Mouse (Mus musculus) adrenal gland, postnatal 10 days (tissue): Measurements from ENCODE around the gene Vhl. TPM values are rescaled to one million over a fixed set of nuclear protein-coding genes. Genes with fewer than 3 reads are reported as not detected.

Source experiments
- DNase-seq: peaks from one replicate; pipeline ENCODE4 v3.0.0; 2021; ENCODE audit warnings: mixed read lengths
- long read RNA-seq, 2 experiments: library from polyadenylated mRNA; stranded (forward); transcript quantifications; one replicate each; pipeline ENCODE4 v2.0.0; 2021
- total RNA-seq, 2 experiments: library from RNA; stranded (reverse); gene quantifications; 2 replicates each; pipeline ENCODE4 v1.2.3; 2021

Vhl gene
- total RNA-seq: 10 to 100 TPM; 24.7 to 26.3 TPM
- long read RNA-seq, experiment 1, transcript Vhl-201 (3 exons, 2,792 nt): major isoform, 16 of 25 reads
- long read RNA-seq, experiment 1, partial matches to known transcripts: 0 of 25 reads
- long read RNA-seq, experiment 1, other reads (novel, unspliced or antisense): 9 of 25 reads
- long read RNA-seq, experiment 2, transcript Vhl-201 (3 exons, 2,792 nt): major isoform, 25 of 27 reads
- long read RNA-seq, experiment 2, partial matches to known transcripts: 0 of 27 reads
- long read RNA-seq, experiment 2, other reads (novel, unspliced or antisense): 2 of 27 reads

DNA sequence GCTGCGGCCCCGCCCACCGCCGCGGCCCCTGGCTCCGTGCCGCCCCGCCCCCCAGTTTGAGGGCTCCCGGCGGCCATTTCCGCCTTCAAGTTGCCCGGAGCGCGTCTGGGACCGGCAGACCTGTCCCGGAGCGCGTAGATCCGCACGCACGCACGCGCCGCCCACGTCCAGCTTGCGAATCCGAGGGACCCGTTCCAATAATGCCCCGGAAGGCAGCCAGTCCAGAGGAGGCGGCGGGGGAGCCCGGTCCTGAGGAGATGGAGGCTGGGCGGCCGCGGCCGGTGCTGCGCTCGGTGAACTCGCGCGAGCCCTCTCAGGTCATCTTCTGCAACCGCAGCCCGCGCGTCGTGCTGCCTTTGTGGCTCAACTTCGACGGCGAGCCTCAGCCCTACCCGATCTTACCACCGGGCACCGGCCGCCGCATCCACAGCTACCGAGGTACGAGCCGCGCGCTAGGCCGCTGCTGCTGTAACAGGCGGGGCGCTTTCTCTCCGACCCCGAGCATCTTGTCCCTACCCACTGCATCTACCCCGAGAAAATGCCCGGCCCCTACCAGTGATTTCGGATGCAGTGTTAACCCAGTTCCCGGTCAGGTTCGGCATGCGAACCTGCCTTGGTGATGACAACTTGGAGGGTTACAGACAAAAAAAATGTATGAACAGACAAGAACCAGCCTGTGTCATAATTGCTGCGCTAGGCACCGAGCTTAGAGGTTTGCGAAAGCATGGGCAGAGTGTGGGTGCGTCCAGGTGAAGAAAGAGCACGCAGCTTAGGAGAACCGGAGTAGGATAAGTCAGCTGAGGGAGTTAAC, at the start of gene Vhl:
Gene Vhl (plus strand): TSS at position 19 of the 811 bp plus-strand sequence.
- peak; percentile 93 for DNase-seq

- no peak for DNase-seq
These were observed 47.7 kb upstream of the Vhl start for GRCm38 (mm10) chr6:113576044-113576443.

DNA sequence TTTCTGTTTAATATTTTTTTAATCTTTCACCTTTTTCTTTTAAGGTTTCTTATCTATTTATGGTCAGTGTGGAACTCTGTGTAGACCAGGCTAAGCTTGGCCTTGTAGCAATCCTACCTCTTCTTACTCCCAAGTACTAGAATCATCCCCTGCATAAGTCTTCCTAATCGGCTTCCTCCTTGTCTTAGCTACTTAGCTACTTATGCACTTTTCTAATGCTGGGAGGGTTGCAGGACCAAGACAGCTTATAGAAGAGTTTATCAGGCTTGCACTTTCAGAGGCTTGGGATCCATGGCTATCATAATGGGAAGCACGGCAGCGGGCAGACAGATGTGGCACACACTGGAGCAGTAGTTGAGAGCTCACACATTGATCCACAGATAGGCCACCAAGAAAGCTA, 44.5 kb upstream of the Vhl start:
- no peak for DNase-seq

DNA sequence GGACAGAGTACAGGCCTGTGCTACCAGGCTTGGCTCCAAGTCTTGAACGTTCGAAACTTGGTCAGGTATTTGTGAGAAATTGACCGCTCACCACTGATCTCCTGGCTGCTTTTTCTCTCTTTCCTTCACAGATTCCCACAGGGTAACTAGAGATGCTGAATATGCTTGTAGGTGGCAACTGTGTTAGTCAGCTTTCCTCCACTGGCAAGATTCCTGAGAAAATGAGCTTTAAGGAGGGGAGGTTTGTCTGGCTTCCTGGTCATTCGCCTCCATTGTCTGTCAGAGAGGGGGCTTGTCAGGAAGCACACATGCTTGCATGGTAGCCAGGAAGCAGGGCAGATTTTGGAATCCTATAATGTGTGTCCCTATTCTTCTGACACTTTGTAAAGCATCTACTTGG, 40.7 kb upstream of the Vhl start:
- DNase-seq: no peak

DNA sequence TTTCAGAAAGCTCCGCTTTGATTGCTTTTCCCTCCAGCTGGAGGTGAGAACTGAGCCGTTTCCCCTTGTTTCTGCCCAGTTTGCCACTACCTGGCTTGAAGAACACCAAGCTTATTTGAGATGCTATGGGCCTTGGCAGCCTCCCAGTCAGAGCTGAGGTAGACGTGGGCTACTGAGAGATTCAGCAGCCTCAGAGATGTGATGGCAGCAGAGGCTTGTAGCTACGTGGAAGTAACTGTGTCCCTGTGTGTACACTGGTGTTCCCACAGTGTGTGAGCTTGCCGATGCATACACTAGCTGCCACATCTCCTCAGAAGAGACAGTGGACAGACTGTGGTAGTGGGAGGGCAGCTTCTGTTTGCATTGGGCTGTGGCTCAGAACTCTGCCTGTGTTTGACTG, 38.7 kb upstream of the Vhl start:
- DNase-seq: no peak

DNA sequence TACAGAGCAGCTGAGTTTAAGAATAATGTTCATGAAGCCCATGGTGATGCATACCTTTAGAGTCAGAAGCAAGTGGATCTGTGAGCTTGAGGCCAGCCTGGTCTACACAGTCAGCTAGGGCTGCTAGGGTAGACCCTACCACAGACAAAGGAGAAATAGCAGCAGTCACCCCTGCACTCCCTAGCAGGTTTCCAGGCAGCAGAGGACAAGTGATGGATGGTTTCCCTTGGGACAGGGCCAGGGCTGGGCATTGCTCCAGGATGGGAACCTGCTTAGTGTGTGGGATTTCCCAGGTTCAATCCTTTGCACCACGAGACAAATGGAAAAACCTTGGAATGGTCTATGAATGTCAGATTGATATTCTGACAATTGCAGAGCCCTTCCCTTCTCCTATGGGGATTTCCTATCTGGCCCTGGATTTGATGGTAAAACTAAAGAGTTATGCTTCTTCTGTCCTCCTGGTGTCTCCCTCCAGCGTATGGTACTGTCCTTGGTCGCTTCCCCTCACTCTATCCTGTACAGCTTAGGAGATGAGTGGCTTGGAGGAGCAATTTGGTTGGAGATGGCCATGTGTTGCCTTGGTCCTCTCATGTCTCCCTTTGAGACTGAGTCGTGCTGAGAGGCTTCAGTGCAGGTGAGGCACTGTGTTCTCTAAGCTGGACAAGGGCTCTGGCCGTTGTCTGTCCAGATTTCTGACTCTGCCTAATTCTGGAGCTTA, 37.1 kb upstream of the Vhl start:
- peak; percentile 80 for DNase-seq

DNA sequence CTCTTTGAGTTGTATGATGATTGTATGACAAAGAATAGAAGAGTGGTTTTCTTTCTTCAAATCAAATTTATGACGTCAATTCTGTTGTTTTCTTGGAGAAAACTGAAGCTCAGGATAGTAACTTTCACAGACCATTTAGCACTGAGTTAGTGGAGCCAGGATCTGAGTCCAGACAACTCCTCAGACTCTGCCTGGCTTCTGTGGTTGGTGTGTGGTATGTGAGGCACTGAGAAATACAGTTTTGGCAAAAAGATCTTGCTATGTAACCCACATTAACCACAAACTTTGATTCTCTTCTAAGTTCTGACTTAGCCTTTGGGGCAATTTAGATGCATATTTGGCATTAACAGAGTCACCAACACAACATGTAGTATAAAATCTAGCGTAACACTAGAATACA, 31.1 kb upstream of the Vhl start:
- DNase-seq: no peak

DNA sequence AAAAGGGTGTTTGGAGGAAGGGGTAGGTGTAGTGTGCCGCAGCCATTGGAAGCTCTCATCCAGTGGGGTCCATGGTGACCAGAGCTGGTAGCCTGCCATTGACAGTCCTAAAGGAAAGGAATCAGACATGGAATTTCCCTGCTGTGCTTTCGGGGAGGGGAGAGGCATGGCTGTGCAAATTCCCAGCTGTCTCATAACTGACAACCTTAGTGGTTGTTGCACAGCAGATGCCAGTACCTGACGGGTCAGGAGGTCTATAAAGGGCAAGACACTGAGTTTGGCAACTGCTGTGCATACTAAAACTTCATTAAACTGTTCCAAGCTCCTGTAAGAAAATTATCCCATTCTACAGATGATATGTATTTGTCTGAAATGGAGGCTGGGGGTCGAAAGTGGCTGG, 25.8 kb upstream of the Vhl start:
- DNase-seq: no peak

GRCm38 (mm10) chr6:113599833-113600232, 23.9 kb upstream of the Vhl start:
- DNase-seq: peak; percentile 82

GRCm38 (mm10) chr6:113600543-113601139, 23.1 kb upstream of the Vhl start, which contains the start of gene Fancd2os:
Gene Fancd2os (minus strand): TSS chr6:113600715.
- DNase-seq: peak; percentile 33

DNA sequence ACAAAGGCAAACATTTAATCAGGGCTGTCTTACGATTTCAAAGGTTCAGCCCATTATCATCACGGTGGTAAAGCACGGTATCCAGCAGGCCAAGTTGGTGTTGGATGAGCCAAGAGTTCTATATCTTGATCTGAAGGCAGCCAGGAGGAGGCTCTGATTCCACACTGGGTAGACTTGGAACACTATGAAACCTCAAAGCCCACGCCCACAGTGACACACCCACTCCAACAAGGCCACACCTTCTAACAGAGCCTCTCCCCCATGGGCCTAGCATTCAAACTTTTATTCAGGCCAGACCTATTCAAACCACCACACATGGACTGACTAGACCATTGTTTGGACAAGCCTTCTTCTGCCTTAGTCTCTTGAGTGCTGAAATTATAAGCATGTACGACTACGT, 20.9 kb upstream of the Vhl start:
- DNase-seq: no peak

DNA sequence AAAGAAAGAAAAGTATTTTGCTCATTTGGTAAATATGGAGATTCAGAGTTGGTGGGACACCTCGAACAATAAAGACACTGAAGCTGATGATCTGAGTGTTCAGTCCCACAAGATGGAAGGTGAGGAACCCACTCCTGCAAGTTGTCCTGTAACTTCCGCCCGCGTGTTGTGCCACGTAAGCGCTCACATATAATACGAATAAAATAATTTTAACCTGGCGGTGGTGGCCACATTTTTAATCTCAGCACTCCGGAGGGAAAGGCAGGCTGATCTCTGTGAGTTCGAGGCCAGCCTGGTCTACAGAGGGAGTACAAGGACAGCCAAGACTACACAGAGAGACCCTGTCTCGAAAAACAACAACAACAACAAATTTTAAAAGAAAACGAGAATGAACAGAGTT, 19.8 kb upstream of the Vhl start:
- DNase-seq: no peak

DNA sequence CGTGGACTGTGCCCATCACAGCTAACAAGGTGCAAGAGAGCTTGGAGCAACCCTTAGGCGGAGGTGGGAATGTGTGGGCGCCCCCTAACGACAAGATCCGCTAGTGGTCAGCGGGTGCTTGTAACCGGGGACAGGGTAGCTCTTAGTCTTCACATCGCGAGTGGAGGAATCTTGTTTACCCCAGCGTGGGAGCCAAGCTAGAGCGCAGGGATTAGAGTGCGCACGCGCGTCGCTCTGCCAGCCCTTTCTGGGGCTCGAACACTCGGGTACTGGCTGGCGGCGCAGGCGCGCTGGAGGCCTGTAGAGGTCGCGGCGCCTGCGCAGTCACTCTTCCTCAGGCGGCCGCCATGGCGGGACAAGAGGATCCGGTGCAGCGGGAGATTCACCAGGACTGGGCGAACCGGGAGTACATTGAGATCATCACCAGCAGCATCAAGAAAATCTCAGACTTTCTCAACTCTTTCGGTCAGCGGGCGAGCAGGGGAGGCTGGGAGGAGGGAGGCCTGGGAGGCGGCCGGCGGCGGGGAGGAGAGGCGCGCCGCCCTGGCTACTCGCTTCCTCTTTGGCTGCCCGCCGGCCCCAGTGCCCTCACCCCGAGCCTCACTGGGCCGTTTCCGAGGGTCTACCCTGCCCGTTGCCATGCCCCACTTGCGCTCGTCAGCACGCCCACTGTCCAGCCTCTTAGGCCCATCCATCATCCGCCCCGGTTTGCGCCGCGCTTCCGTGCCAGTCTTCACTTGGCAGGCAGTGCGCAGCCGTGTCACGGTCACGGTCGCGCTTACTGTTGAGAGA, 19.1 kb upstream of the Vhl start, which contains the start of gene Brk1:
Gene Brk1 (plus strand): TSS at position 341 of the 792 bp plus-strand sequence.
- DNase-seq: peak; percentile 90

- no peak for DNase-seq
These were observed 18.6 kb upstream of the Vhl start for GRCm38 (mm10) chr6:113605224-113605545.

DNA sequence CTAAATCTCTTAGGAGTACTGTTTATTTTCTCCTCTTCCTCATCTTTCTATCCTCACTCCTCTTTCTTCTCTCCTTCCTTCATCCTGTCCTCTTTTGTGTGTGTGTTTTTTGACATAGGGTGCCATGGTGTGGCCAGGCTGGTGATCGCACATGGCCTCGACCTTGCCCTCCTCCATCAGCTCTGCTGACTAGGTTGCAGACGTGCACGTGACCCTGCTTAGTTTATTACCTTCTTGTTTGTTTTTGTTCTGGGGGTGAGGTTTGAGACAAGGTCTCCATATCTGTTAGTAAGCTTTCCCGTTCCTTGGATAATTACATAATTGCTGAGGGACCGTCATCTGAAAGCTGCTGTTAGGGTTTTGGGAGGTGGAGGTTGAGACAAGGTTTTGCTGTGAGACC, 14.9 kb upstream of the Vhl start:
- peak; percentile 36 for DNase-seq

DNA sequence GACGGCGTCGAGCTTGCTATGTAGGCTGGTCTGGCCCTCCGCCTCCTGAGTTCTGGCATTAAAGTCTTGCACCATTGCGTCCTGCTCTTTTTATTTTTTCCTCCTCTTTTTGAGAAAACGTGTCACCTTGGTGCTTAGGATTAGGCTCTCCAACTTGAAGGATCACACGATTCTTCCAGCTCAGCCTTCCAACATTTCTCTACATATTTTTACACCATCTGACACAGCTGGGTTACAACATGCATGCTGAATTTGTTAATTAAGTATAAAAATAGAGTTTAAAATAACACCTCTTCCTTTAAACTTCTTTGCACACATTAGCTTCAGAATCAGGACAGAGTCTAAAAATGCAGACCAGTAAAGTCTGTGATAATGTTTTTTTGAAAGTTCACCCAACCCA, 14.5 kb upstream of the Vhl start:
- no peak for DNase-seq

DNA sequence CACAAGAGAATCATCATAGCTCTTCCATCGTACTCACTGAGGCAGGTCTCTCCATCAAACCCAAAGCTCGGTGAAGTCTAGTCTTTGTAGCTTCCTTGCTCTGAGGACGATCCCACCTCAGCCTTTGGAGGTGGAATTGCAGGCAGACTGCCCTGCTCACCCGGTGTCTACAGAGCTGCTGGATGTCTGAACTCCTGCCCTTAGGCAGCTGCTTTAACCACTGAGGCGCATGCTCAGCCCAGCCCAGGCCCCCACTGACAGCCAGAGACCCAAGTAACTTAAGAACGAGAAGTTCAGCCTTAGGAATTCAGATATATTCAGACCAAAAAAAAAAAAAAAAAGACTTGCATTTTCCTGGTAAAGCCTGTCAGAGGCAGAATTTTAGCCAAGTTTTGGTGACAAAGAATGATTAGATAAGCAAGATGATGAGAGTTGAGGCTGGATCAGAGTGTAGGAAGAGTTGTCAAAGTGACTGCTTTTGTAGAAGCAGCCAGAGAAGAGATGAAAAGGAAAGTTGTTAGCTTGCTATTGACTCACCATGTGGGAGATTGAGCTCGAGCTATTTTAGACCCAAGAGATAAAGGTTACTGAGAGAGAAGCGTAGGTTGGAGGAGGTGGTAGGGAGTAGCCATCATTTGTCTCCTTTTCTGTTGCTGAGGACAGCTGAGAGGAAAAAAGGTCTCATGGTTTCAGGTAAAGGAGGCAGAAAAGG, 11.3 kb upstream of the Vhl start:
- DNase-seq: no peak

DNA sequence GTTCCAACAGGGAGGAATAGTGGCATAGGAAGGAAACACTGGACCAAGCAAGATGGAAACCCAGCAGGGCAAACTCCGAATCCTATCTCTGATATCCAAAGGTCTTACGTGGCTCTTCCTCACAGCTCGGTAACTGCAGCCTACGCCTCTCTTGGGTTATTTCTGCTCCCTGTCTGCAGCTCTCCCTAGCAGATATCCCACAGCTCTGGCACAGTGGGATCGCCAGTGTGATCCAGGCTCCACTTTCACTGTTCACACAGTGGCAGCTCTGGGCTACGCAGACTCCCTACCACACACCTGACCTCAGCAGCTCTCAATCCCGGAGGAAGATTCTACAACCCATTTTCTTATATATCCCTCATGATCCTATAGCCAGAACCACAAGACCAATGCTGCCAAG, 9.6 kb upstream of the Vhl start:
- no peak for DNase-seq

DNA sequence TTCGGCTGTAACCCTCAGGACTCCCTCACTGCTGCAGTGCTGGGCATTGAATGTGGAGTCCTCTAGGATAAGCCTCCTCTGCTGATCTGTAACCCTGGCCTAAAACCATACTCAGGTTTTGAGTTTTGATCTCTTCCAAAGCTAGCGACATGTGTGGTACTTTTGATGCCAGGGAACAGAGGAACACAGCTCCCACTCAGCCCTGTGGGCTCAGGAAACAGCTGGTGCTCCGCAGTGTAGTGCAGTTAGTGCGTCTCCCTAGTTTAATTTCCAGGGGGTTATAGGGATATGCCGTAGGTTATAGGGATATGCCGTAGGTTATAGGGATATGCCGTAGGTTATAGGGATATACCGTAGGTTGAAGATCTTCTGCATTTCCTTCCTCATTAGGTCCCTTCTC, 8.8 kb upstream of the Vhl start:
- DNase-seq: no peak

DNA sequence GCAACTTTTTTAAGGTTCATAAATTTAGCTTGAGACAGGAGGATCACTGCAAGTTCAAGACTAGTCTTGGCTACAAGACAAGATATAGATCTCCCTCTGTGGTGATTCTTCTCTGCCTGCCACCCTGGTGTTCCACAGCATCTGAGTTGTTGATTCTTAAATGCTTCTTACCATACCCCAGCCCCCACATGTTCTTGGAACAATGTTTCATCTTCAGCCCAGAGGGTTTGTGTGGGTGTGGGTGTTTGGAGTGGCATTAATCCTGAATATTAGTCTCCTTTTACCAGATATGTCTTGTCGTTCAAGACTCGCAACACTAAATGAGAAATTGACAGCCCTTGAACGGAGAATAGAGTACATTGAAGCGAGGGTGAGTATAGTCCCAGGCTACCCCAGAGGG, 8.3 kb upstream of the Vhl start:
- no peak for DNase-seq

DNA sequence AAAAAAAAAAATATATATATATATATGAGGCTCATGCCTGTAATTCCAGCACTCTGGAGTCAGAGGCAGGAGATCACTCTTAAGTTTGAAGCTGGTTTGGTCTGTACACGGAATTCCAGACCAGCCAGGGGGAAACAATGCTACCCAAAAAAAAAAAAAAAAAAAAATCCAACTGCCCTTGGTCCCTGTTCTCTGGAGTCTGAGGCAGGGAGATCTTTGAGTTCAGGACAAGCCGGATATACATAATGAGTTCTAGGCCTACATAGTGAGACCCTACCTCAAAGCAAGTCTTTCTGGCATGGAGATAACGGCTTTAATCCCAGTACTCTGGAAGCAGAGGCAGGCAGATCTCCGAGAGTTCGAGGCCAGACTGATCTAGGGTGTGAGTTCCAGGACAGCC, 373 bp upstream of the Vhl start:
- no peak for DNase-seq
